Mouse (Mus musculus): ENCODE results near the gene Pot1a. TPM values are rescaled to one million over a fixed set of nuclear protein-coding genes. Genes with fewer than 3 reads are reported as not detected.

The Pot1a gene
- polyA plus RNA-seq, 1 experiment from 2014 or later = 23.8 TPM

DNA sequence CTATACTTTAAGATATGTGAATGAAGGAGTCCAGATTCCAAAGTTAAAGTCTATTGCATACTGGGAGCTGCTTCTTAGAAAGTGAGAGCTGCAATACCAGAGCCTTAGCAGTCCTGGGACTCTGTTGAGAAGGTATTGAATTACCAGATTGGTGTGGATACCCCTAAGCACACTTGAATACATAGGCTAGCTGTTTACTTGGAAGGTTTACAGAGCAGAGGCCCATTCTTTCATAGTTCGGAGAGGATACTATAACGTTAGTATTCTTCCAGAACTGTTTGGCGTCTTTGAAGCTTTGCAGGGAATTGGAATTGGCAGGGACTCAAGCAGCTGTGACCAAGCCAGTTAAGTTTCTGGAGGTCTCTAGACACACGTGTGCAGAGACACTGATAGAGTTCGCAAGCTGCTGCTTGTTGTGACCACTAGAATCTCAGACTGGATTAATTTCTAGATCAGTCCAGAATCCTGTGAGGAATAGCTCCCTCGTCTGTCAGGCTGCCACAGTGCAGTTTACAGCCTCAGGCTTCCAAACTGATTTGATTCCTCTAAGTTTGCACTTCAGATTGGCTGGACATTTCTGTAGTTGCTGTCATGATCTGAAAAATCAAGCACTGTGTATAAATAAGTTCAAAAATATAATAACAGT, 99.7 kb downstream of the Pot1a start:
- no peaks in the 10 kb centered on the region for H3K27me3 ChIP-seq (replicated peaks)
- no peak for ATAC-seq

DNA sequence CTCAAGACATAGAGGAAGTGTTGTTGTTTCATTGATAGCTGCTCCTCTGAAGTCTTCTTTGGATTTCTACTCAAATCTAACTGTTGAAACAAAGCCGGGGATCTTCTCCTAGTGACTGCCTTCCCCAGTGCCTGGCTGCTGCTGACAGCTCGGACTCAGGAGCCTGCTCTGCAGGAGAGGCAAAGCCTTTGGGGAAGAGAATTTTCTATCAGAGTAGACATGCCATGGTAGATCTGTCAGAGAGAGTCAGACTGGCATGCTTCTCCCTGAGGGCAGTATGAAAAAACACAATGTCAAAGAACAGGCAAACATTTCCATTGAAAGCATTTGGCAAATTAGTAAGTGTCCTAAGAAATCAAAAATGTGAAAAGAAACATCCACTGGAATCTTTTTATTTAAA, 109.1 kb downstream of the Pot1a start:
- H3K9ac ChIP-seq = no peak overlapping the region
- no peaks in the 10 kb centered on the region for H3K36me3 ChIP-seq
- no peak overlapping the region for H3K27ac ChIP-seq
- H3K9me3 ChIP-seq = no peaks in the 10 kb centered on the region
- H3K27me3 ChIP-seq (replicated peaks) = no peaks in the 10 kb centered on the region
- WGBS = 42% methylated on average over 2 of the region's 2 CpGs
- H3K4me3 ChIP-seq (replicated peaks) = no peak overlapping the region
- no peak overlapping the region for H3K4me2 ChIP-seq (replicated peaks)
- no peaks in the 10 kb centered on the region for H3K4me1 ChIP-seq (replicated peaks)
- ATAC-seq = no peak

More for the DNA sequence above, 99.7 kb downstream of the Pot1a start:
- no peaks in the 10 kb centered on the region for H3K36me3 ChIP-seq
- WGBS = 28% methylated on average over 6 of the region's 6 CpGs
- H3K4me3 ChIP-seq (replicated peaks) = no peak overlapping the region
- H3K9me3 ChIP-seq = no peaks in the 10 kb centered on the region
- H3K9ac ChIP-seq = no peak overlapping the region
- H3K4me1 ChIP-seq (replicated peaks) = no peaks in the 10 kb centered on the region
- H3K4me2 ChIP-seq (replicated peaks) = no peak overlapping the region
- H3K27ac ChIP-seq = no peak overlapping the region

Other genes with a start within 250 kb of the Pot1a start
- 0.50 and 0.59 TPM in 2 replicates for gene Gpr37, start 118.5 kb downstream of the Pot1a start, polyA plus RNA-seq (2015; fragmentation: Nextera tagmentation; extraction: Ambion mirVana)